Mouse (Mus musculus) kidney, postnatal 14 days (tissue): ENCODE results near the gene Pard3b.

Experiments used
- DNase-seq: peaks from one replicate; pipeline ENCODE4 v3.0.0; 2022; ENCODE audit warnings: mixed read lengths

The Pard3b gene

GRCm38 (mm10) chr1:62280586-62280985, 642.0 kb downstream of the Pard3b start:
- no peak for DNase-seq

- no peak for DNase-seq
These were observed 644.2 kb downstream of the Pard3b start for GRCm38 (mm10) chr1:62282835-62283234.

GRCm38 (mm10) chr1:62283624-62284023, 645.0 kb downstream of the Pard3b start:
- DNase-seq, result no peak

GRCm38 (mm10) chr1:62309376-62309775, 670.8 kb downstream of the Pard3b start:
- DNase-seq, result peak; percentile 39

- DNase-seq, result no peak
These were observed 686.6 kb downstream of the Pard3b start for GRCm38 (mm10) chr1:62325237-62325636.

- no peak for DNase-seq
These were observed 689.1 kb downstream of the Pard3b start for GRCm38 (mm10) chr1:62327743-62328142.

- DNase-seq, result peak; percentile 24
These were observed 690.2 kb downstream of the Pard3b start for GRCm38 (mm10) chr1:62328808-62329207.

GRCm38 (mm10) chr1:62333016-62333415, 694.4 kb downstream of the Pard3b start:
- DNase-seq, result no peak

- peak; percentile 4 for DNase-seq
These were observed 695.6 kb downstream of the Pard3b start for GRCm38 (mm10) chr1:62334196-62334595.

GRCm38 (mm10) chr1:62340261-62340660, 701.6 kb downstream of the Pard3b start:
- no peak for DNase-seq

- DNase-seq, result no peak
These were observed 705.7 kb downstream of the Pard3b start for GRCm38 (mm10) chr1:62344286-62344685.

- DNase-seq, result no peak
These were observed 709.7 kb downstream of the Pard3b start for GRCm38 (mm10) chr1:62348371-62348770.

- no peak for DNase-seq
These were observed 716.9 kb downstream of the Pard3b start for GRCm38 (mm10) chr1:62355496-62355895.

- DNase-seq, result no peak
These were observed 735.9 kb downstream of the Pard3b start for GRCm38 (mm10) chr1:62374427-62375050.

- no peak for DNase-seq
These were observed 739.7 kb downstream of the Pard3b start for GRCm38 (mm10) chr1:62378335-62378734.

GRCm38 (mm10) chr1:62382807-62383514, 744.3 kb downstream of the Pard3b start:
- no peak for DNase-seq

GRCm38 (mm10) chr1:62384241-62384640, 745.6 kb downstream of the Pard3b start:
- DNase-seq, result no peak

- no peak for DNase-seq
These were observed 749.4 kb downstream of the Pard3b start for GRCm38 (mm10) chr1:62388013-62388412.

GRCm38 (mm10) chr1:62392863-62393262, 754.2 kb downstream of the Pard3b start:
- DNase-seq, result no peak

- no peak for DNase-seq
These were observed 755.9 kb downstream of the Pard3b start for GRCm38 (mm10) chr1:62394555-62394954.

GRCm38 (mm10) chr1:62398261-62398660, 759.6 kb downstream of the Pard3b start:
- DNase-seq, result no peak

GRCm38 (mm10) chr1:62398738-62399137, 760.1 kb downstream of the Pard3b start:
- DNase-seq, result no peak

GRCm38 (mm10) chr1:62405061-62405460, 766.4 kb downstream of the Pard3b start:
- DNase-seq, result no peak

GRCm38 (mm10) chr1:62411368-62411767, 772.7 kb downstream of the Pard3b start:
- no peak for DNase-seq

GRCm38 (mm10) chr1:62412019-62412418, 773.4 kb downstream of the Pard3b start:
- no peak for DNase-seq
